Mouse (Mus musculus) lung, postnatal 36 days (tissue): ENCODE measurements around the gene Pnmt.
A peak's percentile ranks its signal among the peaks of the same experiment; 100 is the strongest.

Source experiments
- DNase-seq: peaks from one replicate; pipeline ENCODE4 v3.0.0; 2022; ENCODE audit warnings: mixed read lengths

Gene Pnmt

DNA sequence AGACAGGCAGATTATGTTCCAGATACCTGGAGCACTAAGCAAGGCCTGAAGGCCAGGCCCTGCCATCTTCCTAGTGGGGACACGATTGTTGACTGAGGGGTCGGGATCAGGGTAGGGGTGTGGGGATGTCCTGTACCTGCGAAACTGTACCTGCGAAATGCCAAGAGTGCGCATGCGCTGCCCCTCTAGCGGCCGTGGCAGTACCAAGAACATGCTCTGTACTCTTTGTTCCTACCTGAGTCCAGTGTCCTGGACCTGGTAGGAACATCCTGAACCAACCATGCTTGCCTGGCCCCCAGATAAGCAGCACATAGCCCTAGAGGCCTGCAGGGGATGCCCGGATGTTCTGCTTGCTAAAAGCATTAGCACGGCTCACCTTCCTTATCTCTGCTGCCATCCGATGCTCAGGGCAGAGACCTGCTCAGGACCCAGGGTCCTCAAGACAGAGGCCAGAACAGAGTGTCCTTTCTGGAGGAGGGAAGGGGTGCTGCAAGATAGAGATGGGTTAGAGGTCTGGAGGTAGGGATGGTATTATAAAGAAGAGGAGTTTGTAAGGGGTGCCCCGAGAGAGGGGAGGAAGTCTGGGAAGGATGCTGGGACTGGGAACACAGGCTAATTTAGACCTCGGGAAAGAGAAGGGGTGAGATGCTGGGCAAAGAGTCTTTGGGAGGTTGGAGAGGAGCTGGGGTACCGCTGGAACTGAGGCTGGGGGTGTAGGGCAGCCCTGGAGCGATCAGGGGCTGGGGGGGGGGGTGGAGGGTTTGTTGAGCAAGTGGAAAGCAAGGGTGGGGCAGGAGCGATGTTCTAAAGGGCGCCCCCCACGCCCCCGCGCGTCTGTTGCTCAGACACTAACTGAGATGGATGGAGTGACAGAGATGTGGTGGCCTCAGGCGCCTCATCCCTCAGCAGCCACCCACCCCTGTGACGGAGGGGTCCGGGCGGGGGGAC is at the start of gene Pnmt:
Gene Pnmt, plus strand, starts transcription at position 813 of the 948 bp plus-strand sequence.
- DNase-seq, result no peak

DNA sequence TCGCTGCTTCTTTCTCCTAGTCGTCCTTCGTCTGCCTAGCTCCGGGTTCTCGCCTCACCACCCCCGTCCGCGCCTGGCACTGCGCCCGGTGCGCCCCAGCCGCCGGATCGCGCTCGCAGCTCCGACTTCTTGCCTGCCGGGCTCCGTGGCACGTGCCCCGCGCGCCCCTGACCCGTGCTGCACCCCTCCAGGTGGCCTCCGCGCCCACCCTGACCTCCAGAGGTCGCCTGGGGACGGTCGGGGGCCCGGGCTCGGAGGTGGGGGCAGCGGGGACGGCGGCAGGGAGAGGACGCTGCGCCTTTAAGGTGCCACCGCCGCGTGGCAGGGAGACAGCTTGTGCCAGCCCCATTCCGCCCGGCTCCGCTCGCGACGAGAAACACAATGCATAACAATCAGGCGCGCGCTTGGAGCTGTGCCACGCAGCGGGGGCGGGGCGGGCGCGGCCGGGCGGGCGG is 47.7 kb upstream of the Pnmt start:
- peak; percentile 52 for DNase-seq

DNA sequence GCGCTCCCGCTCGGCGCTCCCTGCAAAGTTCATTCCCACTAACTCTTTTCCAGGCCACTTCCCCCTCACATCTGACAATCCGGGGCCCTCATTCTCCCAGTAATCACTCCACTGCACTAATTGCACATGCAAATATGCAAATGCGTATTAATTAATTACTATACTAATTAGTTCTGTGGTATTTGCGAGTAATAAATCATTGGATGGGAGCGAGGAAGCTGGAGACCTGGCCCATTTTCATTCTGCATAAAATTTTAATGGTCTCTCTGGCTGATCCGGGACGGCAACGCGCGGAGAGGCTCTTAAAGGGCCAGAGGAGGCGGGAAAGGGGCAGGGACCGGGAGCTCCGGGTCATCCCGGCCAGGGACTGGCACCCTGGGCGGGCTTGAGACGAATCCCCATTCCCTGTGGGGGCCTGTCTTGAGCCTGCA is 47.2 kb upstream of the Pnmt start:
- DNase-seq, result no peak

DNA sequence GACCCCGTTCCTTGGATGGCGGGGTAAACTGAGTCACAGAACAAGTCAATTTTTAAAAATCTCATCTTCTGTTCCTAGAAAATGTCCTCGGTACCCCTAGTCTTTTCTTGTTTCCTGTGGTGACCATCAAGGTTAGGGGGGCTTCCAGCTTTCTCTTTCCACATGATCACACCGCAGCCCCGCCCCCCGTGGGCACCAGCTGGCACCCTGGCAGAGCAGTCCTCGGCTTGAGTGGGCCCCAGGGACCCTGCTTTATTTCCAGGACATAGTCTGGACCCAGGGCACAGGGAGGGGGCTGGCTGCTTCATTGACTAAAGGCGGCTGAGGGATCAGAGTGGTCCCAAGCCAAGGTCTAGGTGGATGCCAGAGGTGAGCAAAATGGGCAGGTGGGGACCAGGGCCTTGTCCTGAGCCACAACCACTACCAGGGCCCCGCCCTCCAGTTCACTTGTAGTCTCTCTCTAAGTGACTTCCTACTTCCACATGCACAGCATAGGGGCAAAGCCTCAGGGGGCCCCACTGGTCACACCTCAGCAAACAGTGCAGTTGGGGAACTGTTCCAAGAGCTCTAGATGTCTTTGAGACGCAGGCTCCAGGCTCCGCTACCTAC is 46.5 kb upstream of the Pnmt start:
- no peak for DNase-seq

DNA sequence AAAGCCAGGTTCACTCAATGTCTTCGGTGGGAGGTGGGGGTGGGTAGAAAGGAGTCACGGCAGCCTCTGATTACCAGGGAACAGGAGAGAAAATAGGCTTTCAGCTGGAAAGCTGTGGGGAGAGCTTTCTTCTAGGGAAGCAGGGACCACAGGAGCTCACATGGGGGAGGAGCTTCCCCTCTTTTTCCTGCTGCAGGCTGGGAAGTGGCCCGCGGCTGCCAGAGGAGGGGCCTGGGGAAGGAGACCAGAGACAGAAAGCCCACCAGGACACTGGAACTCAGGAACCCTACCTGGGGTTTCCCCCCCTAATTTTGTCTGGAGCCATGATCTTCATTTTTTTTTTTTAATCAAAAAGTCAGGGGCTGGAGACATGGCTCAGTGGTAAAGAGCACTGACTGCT is 45.7 kb upstream of the Pnmt start:
- no peak for DNase-seq

DNA sequence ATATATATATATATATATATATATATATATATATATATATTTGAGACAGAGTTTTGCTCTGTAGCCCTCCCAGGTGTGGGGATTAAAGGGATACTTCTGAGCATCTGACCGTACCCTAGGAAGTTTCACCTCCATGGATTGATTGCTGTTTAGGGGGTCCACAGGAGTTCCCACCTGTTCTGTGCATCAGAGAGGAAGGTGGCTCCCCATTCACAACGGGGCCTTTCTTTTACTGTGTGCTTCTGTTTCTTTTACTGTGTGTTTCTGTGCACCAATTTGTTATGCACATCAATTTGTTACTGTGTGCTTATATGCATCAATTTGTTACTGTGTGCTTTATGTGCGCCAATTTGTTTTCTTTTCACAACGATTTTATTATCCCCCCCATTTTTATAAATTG is 45.1 kb upstream of the Pnmt start:
- no peak for DNase-seq

DNA sequence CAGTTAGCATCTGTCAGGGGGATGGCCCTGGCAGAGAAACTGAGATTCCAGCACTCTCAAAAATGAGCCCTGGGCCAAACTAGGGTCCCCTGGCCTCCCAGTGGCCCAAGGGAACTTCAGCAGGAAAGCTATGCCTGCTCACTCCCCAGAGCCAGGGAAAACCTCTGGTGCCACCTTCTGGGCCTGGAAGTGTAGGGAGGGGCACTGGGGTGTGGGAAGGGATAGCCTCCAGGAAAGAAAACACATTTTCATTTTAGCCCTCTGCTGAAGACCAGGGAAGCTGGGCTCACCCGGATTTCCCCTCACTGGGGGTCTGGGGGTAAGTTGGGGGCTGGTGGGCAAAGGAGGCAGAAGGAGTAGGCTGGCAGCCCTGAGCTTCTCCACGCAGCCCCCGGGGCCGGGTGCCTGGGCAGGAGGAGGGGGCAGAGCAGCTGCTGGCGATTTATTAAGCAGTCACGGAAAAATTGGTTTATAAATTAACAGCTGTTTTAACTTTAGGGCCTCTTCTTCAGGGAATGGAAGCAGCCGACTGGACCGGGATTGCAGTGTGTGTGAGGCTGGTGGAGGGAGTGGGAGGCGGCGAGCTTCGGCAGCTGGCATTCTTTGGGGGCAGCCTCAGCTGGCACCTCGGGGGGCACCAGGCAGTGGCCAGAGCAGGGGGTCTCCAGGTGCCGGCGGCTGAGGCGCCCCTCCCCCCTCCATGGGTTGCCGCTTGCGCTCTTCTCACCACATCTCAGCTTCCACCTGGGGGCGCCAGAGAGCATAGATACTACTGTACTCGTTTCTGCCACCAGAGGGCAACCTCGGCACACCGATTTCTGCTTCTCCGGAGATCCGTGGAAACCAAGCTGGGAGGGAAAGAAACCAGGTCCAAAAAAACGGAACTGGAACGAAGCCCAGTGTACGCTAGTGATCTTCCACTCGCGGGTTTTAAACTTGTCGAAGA is 44.0 kb upstream of the Pnmt start:
- peak; percentile 96 for DNase-seq

DNA sequence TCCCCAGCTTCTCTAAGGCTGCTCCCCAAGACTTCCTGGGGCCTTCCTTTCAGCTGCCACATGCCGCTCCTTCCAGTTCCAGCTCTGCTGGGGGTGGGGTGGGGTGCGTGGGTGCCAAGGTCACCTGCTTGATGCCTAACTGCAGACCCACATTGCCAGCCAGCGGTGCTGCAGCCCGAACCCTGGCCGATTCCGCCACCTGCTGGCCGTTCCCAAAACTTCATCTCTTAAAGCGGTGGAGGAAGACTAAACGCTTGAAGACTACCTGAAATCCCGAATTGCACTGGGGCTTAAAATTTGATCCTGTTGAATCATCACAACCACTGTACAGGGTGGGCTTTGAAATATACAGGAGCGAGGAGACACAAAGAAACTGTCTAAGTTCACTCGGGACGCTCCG is 41.0 kb upstream of the Pnmt start:
- peak; percentile 85 for DNase-seq

DNA sequence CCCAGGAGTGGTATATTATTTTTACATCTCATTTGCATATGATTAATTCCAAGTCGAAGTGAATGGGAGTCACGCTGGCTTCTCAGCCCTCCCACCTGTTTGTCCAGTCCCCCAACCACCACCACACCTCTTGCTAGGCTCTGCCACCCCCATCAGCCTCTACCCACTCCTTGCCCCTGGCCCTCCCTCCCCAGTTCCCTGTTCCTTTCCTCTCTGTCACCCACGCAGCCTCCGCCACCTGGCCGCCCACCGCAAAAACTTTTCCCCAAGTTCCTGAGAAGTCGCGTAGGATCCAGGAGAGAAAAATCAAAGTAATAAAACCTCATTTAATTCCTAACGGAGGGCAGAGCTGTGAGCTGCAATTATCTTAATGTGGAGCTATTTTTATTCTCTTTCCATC is 40.1 kb upstream of the Pnmt start:
- no peak for DNase-seq

DNA sequence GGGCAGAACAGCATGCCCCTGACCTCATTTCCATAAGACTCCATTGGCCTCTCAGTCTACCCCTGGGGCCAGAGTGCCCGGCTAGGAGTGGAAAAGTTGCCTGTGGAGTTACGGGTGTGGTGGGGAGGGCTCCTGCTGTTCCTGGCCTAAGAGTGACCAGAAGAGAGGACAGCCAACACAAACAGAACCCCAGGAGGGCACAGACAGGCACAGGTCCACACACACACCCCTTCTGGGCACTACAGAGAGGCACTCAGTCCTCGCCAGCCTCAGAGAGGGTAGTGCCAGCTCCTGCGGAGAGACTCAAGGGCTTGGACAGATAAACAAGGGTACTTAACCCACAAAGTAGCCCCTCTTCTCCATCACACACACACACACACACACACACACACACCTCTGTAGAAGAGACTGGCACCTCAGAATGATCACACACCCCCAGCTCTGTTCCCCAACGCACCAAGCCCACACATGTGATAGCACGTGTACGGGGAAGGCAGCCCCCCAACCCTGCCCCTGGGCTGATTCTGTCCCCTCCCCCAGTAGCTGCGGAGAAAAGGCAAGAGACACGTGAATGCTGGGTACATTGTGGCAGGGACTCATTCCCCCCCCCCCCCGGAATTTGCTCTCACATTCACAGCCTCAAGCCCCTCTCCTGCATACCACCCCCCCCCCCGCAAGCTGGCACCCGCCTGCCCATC is 38.7 kb upstream of the Pnmt start:
- peak; percentile 62 for DNase-seq

DNA sequence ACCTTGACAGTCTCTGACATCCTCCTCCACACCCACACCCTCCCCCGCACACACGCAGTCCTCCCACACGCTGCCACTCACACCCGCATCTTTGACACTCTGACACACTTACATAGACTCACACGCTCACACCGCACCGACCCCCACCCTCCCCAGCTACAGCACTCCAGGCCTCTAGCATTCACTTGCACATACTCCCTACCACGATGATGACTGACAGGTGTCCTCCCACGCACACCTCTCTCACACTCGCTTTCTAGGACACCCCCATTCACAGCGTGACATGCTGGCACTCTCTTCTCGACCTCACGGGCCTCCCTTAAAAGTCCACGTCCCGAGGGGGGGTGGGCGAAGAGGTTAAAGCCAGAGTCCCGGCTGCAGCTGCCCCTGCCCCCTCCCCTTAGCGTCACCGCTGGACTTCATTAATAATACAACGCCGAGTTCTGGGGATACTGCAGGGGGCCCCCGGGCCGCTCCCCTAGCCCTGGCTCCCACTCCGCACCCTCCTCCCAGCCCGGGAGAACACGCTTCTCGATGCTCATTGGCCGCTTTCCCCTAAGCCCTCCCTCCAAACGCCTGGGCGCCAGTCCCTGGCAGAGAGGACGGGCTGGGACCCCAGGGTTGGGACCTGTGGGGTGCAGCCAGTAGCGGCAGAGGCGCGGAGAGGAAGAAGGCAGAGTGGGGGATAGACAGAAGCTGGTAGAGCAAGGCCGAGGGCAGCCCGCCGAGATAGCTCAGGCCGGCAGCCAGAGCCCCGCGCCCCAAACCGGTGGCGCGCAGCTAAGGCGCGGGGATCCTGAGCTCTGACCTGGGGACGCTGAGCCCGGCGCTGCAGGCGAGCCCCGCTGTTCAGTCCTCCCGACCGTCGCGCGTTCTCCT is 37.9 kb upstream of the Pnmt start, which contains the start of gene Ppp1r1b:
Gene Ppp1r1b, plus strand, starts transcription at position 322 of the 879 bp plus-strand sequence.
- peak; percentile 58 for DNase-seq

DNA sequence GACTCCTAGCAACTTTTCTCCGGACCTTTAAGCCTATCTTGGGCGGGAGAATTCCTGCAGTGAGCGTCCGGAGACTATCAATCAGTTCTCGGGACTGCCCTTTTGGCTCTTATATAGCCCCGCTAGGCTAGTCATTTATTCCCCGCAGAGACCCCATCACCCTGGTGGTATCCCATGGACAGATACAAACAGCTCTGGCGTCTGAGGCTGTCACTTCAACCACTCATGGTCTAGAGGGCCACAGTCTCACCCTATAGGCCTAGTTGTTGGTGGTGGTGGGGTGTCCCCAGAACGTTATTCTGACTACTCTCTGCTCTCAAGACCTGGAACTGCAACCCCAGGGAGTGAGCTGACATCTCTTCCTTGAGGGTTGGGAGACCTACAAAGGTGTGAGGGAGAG is 36.9 kb upstream of the Pnmt start:
- no peak for DNase-seq

DNA sequence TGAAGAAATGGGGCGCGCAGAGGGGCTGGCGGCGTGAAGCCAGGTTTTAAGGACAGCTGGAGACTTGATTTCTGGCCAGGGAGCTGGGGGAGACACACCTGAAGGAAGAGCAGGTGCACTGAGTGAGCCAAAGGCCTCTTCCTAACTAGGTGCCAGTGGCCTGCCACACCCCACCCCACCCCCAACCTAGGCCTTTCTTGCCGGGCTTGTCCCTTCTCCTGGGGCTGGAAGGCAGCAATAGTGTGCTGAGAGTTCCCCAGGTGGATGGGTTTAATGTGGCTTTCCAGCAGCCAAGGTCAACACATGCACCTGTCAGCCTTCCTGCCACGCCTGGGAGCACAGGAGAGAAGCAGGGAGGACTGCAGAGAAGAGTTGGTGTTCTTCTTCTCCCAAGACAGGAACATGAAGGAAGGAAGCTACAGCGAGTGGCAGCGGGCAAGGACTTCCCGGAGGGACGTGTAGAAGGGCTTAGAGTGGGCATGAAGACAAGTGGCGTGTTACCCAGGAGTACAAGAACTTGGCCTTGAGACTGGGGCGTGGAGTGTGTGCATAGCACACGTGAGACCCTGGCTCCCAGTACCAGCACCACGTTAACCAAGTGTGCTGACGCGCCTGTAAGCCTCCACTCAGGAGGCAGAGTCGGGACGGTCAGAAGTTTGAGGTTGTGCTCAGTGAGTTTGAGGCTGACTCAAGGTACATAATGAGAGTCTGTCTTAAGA is 33.8 kb upstream of the Pnmt start:
- peak; percentile 72 for DNase-seq

DNA sequence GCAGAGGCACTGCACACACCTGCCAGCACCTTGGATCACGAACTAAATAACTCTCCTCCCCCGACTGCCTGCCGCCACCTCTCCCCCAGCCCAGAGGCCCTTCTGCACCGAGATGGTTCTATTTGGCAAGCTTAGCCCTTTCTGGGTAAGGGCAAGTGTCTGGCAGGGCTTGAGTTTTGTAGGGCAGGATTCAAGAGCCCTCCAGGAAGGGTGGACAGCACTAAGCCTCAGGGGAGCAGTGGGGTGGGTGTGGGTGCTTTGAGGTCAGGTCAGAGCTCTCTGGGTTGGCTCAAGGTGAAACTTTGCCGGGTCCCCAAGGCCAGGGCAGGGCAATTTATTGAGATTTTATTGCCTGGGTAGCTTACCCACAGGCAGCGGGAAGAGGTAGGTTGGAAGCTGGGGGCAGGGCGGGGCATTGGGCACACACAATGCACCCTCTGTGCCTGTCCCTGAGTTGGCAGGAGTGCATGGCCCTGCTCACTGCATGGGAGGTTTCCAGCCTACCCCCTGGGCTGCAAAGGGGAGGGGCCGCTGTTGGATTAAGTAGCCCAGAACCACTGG is 32.5 kb upstream of the Pnmt start:
- peak; percentile 80 for DNase-seq

DNA sequence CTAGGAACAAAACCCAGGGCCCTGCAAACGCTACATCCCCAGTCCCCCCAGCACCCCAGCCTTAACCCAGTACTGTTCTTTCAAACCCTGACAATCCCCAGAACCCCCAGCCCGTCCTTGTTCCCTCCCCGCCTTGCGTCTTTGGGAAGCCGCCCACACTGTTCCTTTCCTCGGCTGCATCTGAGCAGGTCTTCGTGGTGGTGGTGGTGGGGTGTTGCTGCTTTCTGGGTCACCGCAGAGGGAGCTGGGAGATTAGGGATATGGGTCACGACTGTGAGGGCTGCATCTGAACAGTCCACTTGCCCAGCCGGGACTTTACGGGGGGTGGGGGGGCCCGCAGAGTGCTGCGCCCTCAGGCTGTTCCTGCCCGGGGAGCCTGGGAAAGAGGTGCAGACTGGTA is 31.8 kb upstream of the Pnmt start:
- DNase-seq, result no peak

DNA sequence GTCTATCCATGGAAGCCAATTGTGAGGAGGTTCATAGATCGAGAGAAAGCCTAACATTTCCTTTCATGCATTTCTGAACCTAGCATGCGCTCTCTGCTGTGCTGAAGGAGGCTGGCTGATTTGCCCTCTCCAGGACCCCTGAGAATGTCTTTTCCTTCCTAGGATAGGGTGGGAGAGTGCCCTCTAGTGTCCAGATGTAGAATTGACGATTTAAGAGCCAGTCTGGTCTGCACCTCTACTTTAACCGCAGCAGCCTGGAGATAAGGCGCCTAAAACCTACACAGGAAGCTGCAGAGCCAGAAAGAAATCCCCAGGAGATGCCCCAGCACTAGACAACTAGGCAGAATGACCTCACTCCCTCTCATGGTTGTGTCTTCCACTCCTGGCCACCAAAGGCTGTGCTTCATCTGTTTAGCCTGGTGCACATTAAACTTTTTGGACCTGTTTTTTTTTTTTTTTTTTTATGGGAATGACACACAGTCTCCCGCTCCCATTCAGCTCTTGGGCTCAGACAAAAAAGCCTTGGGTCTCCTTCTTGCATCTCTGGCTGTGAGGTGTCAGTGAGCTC is 30.4 kb upstream of the Pnmt start:
- peak; percentile 78 for DNase-seq

DNA sequence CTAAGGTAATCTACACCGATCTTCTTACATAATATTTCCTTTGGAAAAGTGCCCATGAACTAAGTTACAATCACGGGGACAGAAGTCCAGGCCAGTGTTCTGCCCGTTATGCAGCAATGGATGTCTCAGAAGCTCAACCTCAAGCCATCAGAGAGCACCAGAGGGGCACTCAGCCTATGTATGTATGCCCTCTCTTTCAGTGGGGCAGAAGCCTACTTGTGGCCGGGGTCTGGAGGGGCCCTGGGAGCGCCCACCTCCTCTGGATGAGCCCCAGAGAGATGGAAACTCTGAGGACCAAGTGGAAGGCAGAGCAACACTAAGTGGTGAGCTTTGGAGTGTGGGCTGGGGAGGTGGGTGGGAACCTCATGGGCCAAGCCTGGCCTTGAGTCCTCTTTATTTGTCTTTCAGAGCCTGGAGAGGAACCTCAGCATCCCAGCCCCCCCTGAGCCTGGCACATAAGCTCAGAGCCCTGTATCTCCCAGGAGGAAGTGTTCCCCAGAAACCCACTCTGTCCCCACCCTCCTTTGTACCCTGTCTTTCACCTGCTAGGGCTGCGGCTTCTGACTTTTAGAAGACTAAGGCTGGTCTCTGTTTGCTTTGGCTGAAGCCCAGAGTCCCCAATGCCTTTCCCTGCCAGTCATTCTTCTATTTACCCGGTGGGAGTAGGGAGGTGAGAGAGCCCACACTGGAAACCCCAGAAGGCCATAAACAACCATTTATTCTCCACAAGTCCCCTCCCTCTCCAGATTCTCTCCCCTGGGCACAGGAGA is 29.4 kb upstream of the Pnmt start:
- peak; percentile 36 for DNase-seq

DNA sequence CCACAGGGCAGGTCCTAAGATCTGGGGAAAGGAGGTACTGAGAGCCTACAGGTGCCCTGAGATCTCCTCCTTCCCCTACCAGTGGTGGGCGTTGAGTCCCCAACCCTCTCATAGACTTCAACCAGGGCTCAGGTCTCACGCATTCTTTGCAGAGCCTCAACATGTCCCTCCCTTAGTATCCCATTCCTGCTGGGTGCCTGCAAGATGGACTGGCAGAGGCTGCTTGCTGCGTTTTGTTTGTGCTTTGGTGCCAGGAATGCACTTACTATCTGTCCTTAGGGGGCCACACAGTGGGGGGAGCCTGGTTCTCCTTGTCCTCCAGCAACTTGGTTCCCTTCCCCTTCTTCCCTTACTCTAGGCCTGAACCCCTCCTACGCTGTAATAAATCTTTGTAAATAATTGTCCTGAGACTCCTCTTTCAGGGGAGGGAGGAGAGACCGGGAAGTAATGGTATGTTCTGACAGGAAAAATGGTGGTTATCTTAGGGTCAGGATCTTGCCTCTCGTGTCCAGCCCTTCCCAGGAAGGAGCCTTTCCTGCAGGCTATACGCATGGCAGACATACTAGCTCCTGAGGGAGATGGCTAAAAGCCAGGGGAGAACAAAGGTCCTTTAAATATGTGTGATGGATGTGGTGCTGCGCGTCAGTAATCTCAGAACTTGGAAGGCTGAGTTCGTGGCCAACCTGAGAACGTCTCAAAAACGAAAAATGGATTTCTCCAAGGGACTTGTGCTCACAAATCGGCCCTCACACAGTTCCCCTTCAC is 28.7 kb upstream of the Pnmt start:
- DNase-seq, result peak; percentile 70
